Mouse (Mus musculus) mouse embryonic stem cell (cell line): Measurements from ENCODE around the gene Ubd.
"Not testable (repeated sequence)": the region's sequence is repeated elsewhere in the genome, so short reads cannot be mapped to it uniquely, and the experiment has no call there.

ENCODE experiments used
- in situ Hi-C, 2 experiments: fragments of 300-500 bp; cut with MboI; formaldehyde crosslinking; loops; 1 replicate in 1 of 2; 3 replicates in 1 of 2; pipeline ENCODE4 v1.14.3; 2019 to 2020; ENCODE audit warnings: low sequenced_read_pairs in 2 of 2, low pct_unique_long_range_greater_than_20kb in 1 of 2, mixed read lengths in 1 of 2; ENCODE audit not compliant: unreplicated experiment in 1 of 2

Gene Ubd

GRCm38 (mm10) chr17:37193656-37194055 lies at the start of gene Ubd:
Gene Ubd, plus strand, starts transcription at chr17:37193892.
- in situ Hi-C loops, result loop anchor here in 1 of 2 experiments (10.0 kb wide), 1 partner anchor 119 kb away; no protein-coding TSS in a partner anchor

GRCm38 (mm10) chr17:37161394-37161793 lies 32.3 kb upstream of the Ubd start, which contains the start of gene Olfr93:
Gene Olfr93, minus strand, starts transcription at chr17:37161494.
- in situ Hi-C loops, result no loop called here

- in situ Hi-C loops, result no loop called here
Measured at GRCm38 (mm10) chr17:37185474-37185873, 8.2 kb upstream of the Ubd start.

- in situ Hi-C loops, result loop anchor here in 1 of 2 experiments (10.0 kb wide), 1 partner anchor 116 kb away; no protein-coding TSS in a partner anchor
Measured at GRCm38 (mm10) chr17:37190711-37191110, 3.0 kb upstream of the Ubd start.

- in situ Hi-C loops, result loop anchor here in 1 of 2 experiments (10.0 kb wide), 1 partner anchor 118 kb away; no protein-coding TSS in a partner anchor
Measured at GRCm38 (mm10) chr17:37193032-37193431, 660 bp upstream of the Ubd start.

- in situ Hi-C loops, result loop anchor here in 1 of 2 experiments (10.0 kb wide), 1 partner anchor 120 kb away; no protein-coding TSS in a partner anchor
Measured at GRCm38 (mm10) chr17:37194782-37195181, 1.1 kb downstream of the Ubd start.

GRCm38 (mm10) chr17:37196845-37197724 lies 3.4 kb downstream of the Ubd start:
- in situ Hi-C loops, result loop anchor here in 1 of 2 experiments (10.0 kb wide), 1 partner anchor 122 kb away; no protein-coding TSS in a partner anchor

- in situ Hi-C loops, result loop anchor here (5.0 to 10.0 kb wide), 2 partner anchors 309 to 376 kb away; partner anchors contain the start of gene Trim40 (in 2 of the 2)
Measured at GRCm38 (mm10) chr17:37200894-37201293, 7.2 kb downstream of the Ubd start, which contains the start of gene Olfr94. Gene Olfr94, minus strand, starts transcription at chr17:37200994.

- in situ Hi-C loops, result loop anchor here (5.0 to 10.0 kb wide), 2 partner anchors 311 to 379 kb away; partner anchors contain the start of gene Trim40 (in 2 of the 2)
Measured at GRCm38 (mm10) chr17:37203206-37203916, 9.7 kb downstream of the Ubd start.

GRCm38 (mm10) chr17:37203917-37204236 lies 10.2 kb downstream of the Ubd start:
- in situ Hi-C loops, result loop anchor here (5.0 to 10.0 kb wide), 2 partner anchors 312 to 379 kb away; partner anchors contain the start of gene Trim40 (in 2 of the 2)

- in situ Hi-C loops, result no loop called here
Measured at GRCm38 (mm10) chr17:37210884-37211768, 17.4 kb downstream of the Ubd start.

GRCm38 (mm10) chr17:37213018-37213417 lies 19.3 kb downstream of the Ubd start, which contains the start of gene Olfr95:
Gene Olfr95, minus strand, starts transcription at chr17:37213118.
- in situ Hi-C loops, result no loop called here

GRCm38 (mm10) chr17:37218486-37218885 lies 24.8 kb downstream of the Ubd start:
- in situ Hi-C loops, result no loop called here

- in situ Hi-C loops, result no loop called here
Measured at GRCm38 (mm10) chr17:37219846-37220245, 26.2 kb downstream of the Ubd start, which contains the start of gene Olfr96. Gene Olfr96, plus strand, starts transcription at chr17:37220146.

GRCm38 (mm10) chr17:37221879-37222278 lies 28.2 kb downstream of the Ubd start:
- in situ Hi-C loops, result no loop called here

GRCm38 (mm10) chr17:37237230-37237629 lies 43.5 kb downstream of the Ubd start, which contains the start of gene Olfr97:
Gene Olfr97, minus strand, starts transcription at chr17:37237330.
- in situ Hi-C loops, result not testable (repeated sequence)

- in situ Hi-C loops, result no loop called here
Measured at GRCm38 (mm10) chr17:37242198-37242597, 48.5 kb downstream of the Ubd start.
